Mouse (Mus musculus): Measurements from ENCODE around the gene Atl1. TPM values are rescaled to one million over a fixed set of nuclear protein-coding genes. Genes with fewer than 3 reads are reported as not detected.

The Atl1 gene
- polyA plus RNA-seq (2016; fragmentation: Nextera tagmentation; extraction: Ambion mirVana) = 22.5 and 45.8 TPM in 2 replicates

DNA sequence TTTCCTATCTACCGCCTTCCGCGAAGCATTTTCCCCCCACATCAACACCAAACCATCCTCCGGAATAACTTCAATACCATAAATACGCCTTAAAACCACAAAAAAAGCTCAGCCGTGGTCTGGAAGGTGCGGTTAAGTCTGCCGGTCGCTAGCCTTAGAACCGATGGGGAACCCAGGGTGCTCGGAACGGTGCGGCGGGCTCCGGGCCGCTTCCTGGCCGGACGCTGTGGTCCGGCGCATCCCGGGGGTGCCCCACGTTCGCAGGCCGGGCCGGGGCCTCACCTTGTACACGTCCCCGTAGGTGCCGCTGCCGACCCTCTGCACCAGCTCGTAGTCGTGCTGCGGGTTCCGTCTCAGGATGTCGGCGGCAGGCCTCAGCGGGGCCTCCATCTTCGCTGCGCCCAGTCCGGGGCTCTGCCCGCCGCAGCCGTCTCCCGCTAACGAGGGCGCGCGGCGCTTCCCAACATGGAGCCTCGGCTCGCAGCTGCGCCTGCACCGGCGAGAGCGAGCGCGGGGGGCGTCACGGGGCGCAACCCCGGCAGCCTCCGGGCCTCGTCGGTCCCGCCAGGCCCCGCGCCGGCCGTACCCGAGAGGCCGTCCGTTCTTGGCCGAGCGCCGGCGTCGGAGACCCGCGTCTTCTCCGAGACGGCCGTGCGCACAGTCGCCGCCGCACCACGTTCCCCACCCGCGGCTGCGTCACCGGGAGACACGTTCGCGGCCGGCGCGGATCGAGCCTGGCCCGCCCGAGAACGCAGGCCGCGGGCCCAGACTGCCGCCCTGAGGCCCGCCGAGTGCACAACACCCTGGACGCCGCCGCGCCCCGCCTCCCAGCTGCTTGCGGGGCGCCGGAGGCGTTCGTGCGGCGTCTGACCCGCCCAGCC lies at the start of gene Atl1, which contains the start of gene Map4k5:
Gene Atl1 (plus strand): TSS at position 244 of the 881 bp plus-strand sequence.
Gene Map4k5 (minus strand): TSS at position 830 of the 881 bp plus-strand sequence.
- H3K27me3 ChIP-seq (ENCODE audit: insufficient read depth, poor library complexity, severe bottlenecking) = no peaks in the 10 kb centered on the region
- 0 out of 2 replicates have a peak, but pooled peaks cover 3% of the 10 kb centered on the region for H3K36me3 ChIP-seq
- peak within 1 kb of the TSS; percentile 98 for H3K27ac ChIP-seq
- H3K4me3 ChIP-seq = peak within 1 kb of the TSS; percentile 92
- WGBS = under 1% methylated on average over 118 of the region's 118 CpGs
- H3K9me3 ChIP-seq = no peaks in the 10 kb centered on the region
- DNase-seq (ENCODE audit: low spot score) = peak; percentile 87
- H3K4me1 ChIP-seq (replicated peaks) = peaks cover 34% of the 10 kb centered on the region

DNA sequence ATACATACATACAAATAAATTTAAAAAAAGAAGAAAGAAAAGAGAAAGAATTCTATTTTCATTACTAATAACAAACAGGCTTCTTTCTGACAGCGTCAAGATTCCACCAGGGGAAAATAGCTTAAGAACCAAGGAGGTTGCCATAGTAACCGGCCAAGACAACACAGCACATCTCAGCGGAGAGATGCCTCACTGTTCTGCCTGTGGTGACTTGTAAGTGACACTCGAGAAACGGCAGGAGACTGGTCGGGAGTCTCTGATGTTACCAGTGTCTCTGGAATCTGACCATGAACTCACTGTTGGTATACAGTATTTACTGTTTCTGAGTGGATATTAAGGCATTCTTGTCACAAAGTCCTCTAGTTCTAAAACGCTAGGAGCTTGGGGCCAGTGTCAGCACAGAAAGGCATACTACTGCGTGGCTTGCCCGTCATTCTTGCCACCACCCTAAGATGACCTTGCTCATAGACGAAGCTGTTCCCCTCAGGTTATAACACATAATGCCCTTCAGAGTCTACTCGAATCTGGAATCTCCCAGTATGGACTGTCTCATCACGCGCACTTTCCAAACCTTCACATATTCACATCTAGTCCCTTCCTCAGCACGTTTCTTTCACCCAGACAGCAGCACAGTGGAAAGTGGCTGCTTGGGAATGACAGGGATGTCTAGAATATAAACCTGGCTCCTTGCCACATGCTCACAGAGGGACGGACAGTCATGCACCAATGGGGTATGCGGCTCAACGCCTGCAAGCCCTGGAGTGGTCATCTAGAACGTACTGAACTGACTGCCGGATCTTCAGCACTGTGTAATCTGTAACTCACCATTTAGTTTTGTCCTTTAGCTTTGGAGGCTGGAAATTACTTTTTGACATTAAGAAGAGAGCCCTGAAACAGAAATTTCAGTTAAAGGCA lies 48.6 kb upstream of the Atl1 start:
- Histone ChIP-seq H3K36me3 (peaks cover 79% of the 10 kb centered on the region), H3K27me3 (ENCODE audit: insufficient read depth, poor library complexity, severe bottlenecking) (no peaks in the 10 kb centered on the region), H3K27ac (no peak overlapping the region), H3K9me3 (no peaks in the 10 kb centered on the region), H3K4me3 (no peak overlapping the region), H3K4me1 (replicated peaks) (peaks cover 10% of the 10 kb centered on the region; the same call in 1 of the 2 replicates)
- WGBS = 67% methylated on average over 19 of the region's 19 CpGs
- DNase-seq (ENCODE audit: low spot score) = peak; percentile 39

DNA sequence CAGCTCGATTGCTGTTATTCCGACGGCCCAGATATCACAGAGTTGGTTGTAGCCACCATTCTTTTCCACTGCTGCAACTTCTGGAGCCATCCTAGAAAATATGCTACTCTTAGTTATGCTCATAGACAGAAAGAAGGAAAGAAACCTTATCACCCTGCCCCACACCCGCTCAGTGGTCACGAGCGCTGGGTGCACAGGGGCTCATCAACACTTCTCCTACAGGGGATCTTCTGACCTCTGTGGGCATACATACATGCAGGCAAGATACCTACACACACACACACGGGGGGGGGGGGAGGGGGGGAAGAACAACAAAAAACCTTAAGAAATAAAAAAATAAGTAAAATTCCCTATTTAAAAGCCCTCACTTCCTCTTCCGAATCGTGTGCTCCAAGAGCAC lies 46.7 kb upstream of the Atl1 start:
- no peaks in the 10 kb centered on the region for H3K9me3 ChIP-seq
- 93% methylated on average over 9 of the region's 9 CpGs for WGBS
- H3K4me3 ChIP-seq = no peak overlapping the region
- H3K27me3 ChIP-seq (ENCODE audit: insufficient read depth, poor library complexity, severe bottlenecking) = no peaks in the 10 kb centered on the region
- H3K27ac ChIP-seq = no peak overlapping the region
- DNase-seq (ENCODE audit: low spot score) = no peak
- H3K4me1 ChIP-seq (replicated peaks) = peaks cover 10% of the 10 kb centered on the region; the same call in 1 of the 2 replicates
- H3K36me3 ChIP-seq = peaks cover 76% of the 10 kb centered on the region

DNA sequence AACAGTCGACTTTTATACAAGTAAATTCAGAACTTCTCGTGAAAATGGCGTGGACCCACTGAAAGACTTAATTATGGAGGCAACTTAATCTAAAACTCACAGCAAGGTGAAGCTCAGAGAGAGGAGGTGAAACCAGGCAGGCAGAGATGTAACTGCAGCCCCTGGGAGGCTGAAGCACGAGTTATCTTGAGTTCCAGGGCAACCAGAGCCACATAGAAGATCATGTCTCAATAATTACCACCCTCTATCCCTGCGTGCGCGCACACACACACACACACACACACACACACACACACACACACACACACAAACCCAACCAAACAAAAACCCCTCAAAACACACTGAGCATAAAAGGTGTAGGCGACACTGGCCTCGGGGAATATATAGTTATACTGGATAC lies 45.9 kb upstream of the Atl1 start:
- no peak for DNase-seq (ENCODE audit: low spot score)
- WGBS = 94% methylated on average over 9 of the region's 9 CpGs
- Histone ChIP-seq H3K36me3 (peaks cover 70% of the 10 kb centered on the region), H3K9me3 (no peaks in the 10 kb centered on the region), H3K27me3 (ENCODE audit: insufficient read depth, poor library complexity, severe bottlenecking) (no peaks in the 10 kb centered on the region), H3K4me1 (replicated peaks) (peaks cover 10% of the 10 kb centered on the region; the same call in 1 of the 2 replicates), H3K27ac (no peak overlapping the region), H3K4me3 (no peak overlapping the region)

DNA sequence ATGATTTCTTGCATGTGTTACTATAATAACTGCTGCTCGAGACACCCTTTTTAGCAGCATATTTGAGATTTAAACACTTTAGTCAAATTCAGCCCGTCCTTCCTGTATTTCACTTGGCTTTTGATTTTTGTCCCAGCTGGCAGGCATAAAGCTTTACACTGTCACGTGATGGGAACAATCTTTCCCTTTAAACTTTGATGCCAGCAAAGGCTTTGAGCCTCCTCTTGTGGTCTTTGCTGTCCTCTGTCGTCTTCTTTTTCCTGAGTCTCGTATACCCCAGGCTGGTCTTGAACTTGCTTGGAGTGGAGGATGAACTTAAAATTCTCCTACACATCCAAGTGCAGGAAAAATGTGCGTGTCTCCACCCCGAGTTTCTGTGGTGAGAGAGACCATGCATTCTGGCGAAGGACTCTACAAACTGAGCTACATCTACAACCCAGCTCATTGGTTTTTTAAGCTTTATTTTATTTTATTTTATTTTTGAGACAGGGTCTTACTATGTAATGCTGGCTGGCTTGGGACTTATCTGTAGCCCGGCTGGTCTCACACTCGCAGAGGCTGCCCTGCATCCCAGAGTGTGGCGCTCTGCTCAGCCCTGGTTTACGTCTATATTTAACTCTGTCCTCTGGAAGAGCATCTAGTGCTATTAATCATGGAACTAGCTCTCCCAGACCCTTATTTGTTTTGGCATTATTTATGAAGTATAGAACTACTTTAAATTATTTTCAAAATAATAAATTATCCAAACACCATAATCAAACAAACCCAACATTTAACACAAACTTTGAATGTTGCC lies 44.1 kb upstream of the Atl1 start:
- no peak overlapping the region for H3K4me3 ChIP-seq
- no peak for DNase-seq (ENCODE audit: low spot score)
- H3K4me1 ChIP-seq (replicated peaks) = peaks cover 7% of the 10 kb centered on the region; the same call in 1 of the 2 replicates
- H3K27ac ChIP-seq = no peak overlapping the region
- WGBS = 93% methylated on average over 12 of the region's 12 CpGs
- no peaks in the 10 kb centered on the region for H3K27me3 ChIP-seq (ENCODE audit: insufficient read depth, poor library complexity, severe bottlenecking)
- H3K9me3 ChIP-seq = no peaks in the 10 kb centered on the region
- H3K36me3 ChIP-seq = peaks cover 73% of the 10 kb centered on the region

DNA sequence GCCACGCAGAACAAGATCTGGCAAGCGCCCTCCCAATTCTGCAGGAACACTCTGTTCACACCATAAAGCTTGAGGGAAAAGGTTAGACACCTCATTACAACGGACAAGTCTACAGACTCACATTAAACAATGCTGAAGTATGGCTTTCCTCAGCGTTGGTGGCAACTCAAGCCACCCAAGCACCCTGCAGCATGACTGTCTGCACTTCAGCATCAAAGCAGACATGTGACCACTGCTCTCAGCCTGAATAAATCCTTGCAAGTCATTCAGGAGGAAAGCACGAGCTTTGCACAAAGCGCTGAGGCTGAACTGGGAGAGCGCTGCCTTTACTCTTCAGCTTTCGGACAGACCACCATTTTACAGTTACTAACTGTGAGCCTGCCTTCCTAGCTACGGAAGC lies 40.1 kb upstream of the Atl1 start:
- Histone ChIP-seq H3K27me3 (ENCODE audit: insufficient read depth, poor library complexity, severe bottlenecking) (no peaks in the 10 kb centered on the region), H3K9me3 (no peaks in the 10 kb centered on the region), H3K27ac (no peak overlapping the region), H3K4me1 (replicated peaks) (no peaks in the 10 kb centered on the region), H3K4me3 (no peak overlapping the region), H3K36me3 (peaks cover 58% of the 10 kb centered on the region)
- 90% methylated on average over 9 of the region's 9 CpGs for WGBS
- DNase-seq (ENCODE audit: low spot score) = no peak

DNA sequence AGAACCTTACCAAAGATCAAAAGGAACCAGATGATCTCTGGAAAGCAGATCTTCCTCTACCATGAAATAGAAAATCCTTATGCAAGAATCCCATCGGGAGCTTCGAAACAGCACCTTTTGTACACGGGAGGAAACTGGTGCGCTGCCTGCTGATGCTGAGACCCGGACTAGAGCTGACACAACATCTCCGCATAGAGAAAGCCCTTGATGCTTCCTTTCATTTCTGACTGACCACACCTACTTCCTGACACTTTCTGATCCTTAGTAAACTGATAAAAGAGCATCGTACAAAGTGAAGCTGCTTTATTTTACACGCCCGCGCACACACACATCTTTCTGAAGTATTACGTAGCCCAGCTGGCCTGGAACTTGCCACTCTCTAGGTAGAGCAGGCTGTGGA lies 39.0 kb upstream of the Atl1 start:
- Histone ChIP-seq H3K27me3 (ENCODE audit: insufficient read depth, poor library complexity, severe bottlenecking) (no peaks in the 10 kb centered on the region), H3K9me3 (no peaks in the 10 kb centered on the region), H3K4me3 (no peak overlapping the region), H3K36me3 (peaks cover 50% of the 10 kb centered on the region), H3K27ac (no peak overlapping the region), H3K4me1 (replicated peaks) (no peaks in the 10 kb centered on the region)
- WGBS = 90% methylated on average over 11 of the region's 11 CpGs
- no peak for DNase-seq (ENCODE audit: low spot score)

DNA sequence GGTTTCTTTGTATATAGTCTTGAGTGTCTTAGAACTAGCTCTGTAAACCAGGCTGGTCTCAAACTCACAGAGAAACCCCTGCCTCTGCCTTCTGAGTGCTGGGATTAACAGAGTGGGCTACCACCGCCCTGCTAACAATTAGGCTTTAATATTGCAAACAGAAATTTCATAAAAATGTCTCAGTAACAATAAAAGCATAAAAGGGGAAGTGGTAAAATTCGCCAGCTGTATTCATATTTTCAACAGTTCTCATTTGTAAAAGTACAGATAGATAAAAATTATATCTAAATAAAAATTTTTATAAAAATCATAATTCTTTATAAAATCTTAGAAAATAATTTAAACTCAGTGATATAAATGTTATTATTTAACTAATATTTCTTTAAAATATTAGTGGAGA lies 38.5 kb upstream of the Atl1 start:
- no peak overlapping the region for H3K4me3 ChIP-seq
- H3K9me3 ChIP-seq = no peaks in the 10 kb centered on the region
- H3K27ac ChIP-seq = no peak overlapping the region
- WGBS = 93% methylated on average over 2 of the region's 2 CpGs
- peaks cover 46% of the 10 kb centered on the region for H3K36me3 ChIP-seq
- H3K27me3 ChIP-seq (ENCODE audit: insufficient read depth, poor library complexity, severe bottlenecking) = no peaks in the 10 kb centered on the region
- no peaks in the 10 kb centered on the region for H3K4me1 ChIP-seq (replicated peaks)
- no peak for DNase-seq (ENCODE audit: low spot score)

DNA sequence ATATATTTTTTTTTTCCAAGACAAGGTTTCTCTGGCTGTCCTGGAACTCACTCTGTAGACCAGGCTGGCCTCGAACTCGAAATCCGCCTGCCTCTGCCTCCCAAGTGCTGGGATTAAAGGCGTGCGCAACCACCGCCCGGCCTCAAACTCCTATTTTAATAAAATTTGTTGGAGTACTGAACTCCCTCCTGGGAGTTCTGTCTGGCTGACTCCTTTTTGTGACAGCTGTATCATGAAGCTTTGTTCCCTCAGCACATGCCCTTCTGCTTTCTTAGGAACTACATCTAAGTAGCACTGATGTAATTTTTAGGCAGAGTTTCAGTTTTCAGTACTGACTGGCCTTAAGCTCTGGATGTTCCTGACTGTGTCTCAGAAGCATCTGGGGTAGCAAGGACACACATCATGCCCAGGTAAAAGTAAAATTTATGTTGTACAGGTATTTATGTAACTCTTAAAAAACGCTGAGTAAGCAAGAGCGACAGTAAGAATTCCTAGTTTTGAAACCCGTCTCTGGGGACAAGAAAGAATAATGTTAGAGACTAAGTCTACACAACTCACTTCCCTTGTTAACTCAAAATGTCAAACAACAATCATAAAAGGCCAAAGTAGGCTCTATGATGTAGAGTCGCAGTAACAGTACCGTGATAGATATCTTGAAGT lies 36.6 kb upstream of the Atl1 start:
- H3K9me3 ChIP-seq = no peaks in the 10 kb centered on the region
- no peak overlapping the region for H3K4me3 ChIP-seq
- H3K27me3 ChIP-seq (ENCODE audit: insufficient read depth, poor library complexity, severe bottlenecking) = no peaks in the 10 kb centered on the region
- H3K36me3 ChIP-seq = peaks cover 34% of the 10 kb centered on the region
- no peak overlapping the region for H3K27ac ChIP-seq
- no peak for DNase-seq (ENCODE audit: low spot score)
- WGBS = 95% methylated on average over 12 of the region's 12 CpGs
- H3K4me1 ChIP-seq (replicated peaks) = no peaks in the 10 kb centered on the region

DNA sequence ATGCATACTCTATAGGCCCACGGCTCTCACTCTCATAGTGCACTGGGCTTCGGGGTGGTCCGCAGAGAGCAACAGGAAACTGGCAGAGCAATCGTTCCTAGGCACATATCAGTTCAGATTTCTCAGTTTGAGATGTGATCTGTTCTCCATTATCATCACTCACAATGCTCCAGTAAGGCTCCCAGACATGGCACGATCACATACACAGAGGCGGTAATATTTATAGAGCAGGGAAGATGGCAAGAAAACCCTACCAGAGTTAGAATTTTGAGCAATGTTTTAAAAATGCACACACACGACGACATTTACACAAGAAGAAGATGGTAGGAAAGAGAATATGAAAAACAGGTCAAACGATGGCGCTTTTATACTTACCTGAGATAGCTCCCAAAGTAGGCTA lies 36.0 kb upstream of the Atl1 start:
- Histone ChIP-seq H3K36me3 (peaks cover 34% of the 10 kb centered on the region), H3K27ac (no peak overlapping the region), H3K4me3 (no peak overlapping the region), H3K9me3 (no peaks in the 10 kb centered on the region), H3K27me3 (ENCODE audit: insufficient read depth, poor library complexity, severe bottlenecking) (no peaks in the 10 kb centered on the region), H3K4me1 (replicated peaks) (no peaks in the 10 kb centered on the region)
- WGBS = 95% methylated on average over 10 of the region's 10 CpGs
- DNase-seq (ENCODE audit: low spot score) = no peak

DNA sequence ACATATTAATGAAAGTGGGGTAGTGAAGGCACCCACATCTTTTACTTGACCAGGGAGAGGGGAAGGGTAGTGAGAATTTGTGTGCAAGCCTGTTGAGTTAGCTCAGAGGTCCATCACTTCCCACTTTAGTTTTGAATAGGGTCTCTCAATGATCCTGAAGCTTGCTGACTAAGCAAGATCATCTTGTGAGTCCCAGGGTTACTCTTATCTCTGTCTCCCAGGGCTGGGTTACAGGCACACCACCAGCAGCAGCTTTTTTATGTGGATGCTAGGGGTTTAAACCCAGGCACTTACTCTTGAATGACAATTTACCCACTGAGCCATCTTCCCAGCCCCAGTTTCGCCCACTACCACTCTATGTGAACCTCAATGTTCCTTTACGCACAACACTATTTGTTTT lies 34.8 kb upstream of the Atl1 start:
- H3K36me3 ChIP-seq = peaks cover 23% of the 10 kb centered on the region
- 93% methylated on average over 2 of the region's 2 CpGs for WGBS
- DNase-seq (ENCODE audit: low spot score) = no peak
- no peaks in the 10 kb centered on the region for H3K27me3 ChIP-seq (ENCODE audit: insufficient read depth, poor library complexity, severe bottlenecking)
- H3K27ac ChIP-seq = no peak overlapping the region
- H3K4me3 ChIP-seq = no peak overlapping the region
- H3K4me1 ChIP-seq (replicated peaks) = no peaks in the 10 kb centered on the region
- H3K9me3 ChIP-seq = no peaks in the 10 kb centered on the region

DNA sequence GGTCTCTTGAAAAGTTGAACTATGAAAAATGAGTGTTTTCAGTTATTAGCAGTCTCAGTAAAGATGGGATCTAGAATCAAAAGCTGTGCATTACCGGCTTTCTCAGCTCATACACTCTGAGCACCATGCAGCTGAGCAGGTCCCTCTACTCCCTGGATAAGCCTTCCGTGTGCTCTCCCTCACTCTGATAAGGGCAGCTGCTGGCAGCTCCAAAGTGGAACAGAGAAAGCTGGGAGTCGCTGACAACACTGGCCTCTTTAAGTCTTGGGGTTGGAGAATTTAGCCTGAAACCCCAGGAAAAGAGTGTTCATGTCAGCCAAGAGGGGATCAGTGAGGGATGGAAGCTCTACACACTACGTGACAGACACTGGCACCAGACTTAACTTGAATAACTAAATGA lies 33.6 kb upstream of the Atl1 start:
- WGBS = 91% methylated on average over 4 of the region's 4 CpGs
- Histone ChIP-seq H3K36me3 (peaks cover 25% of the 10 kb centered on the region), H3K9me3 (no peaks in the 10 kb centered on the region), H3K27ac (no peak overlapping the region), H3K4me1 (replicated peaks) (no peaks in the 10 kb centered on the region), H3K27me3 (ENCODE audit: insufficient read depth, poor library complexity, severe bottlenecking) (no peaks in the 10 kb centered on the region), H3K4me3 (no peak overlapping the region)
- no peak for DNase-seq (ENCODE audit: low spot score)
